Mouse (Mus musculus) midbrain, postnatal 0 days (tissue): ENCODE data around the gene Dtx1. TPM values are rescaled to one million over a fixed set of nuclear protein-coding genes. Genes with fewer than 3 reads are reported as not detected.
A peak's percentile ranks its signal among the peaks of the same experiment; 100 is the strongest.

Experiments used
- ATAC-seq: fragments of 200-750 bp; cut with Nextera tagmentation; 2 replicates; pipeline ENCODE4 v1.8.0; 2017; ENCODE audit warnings: moderate number of reproducible peaks, mild to moderate bottlenecking, moderate TSS enrichment, moderate library complexity; ENCODE audit not compliant: low FRiP score
- DNase-seq: peaks from one replicate; pipeline ENCODE4 v3.0.0-alpha.2; 2015; ENCODE audit warnings: low spot score
- H3K27ac ChIP-seq: fragments of 300-500 bp; sonication (generic); 2 replicates; pipeline ENCODE4 v1.5.1; 2014; ENCODE audit warnings: low read depth, mild to moderate bottlenecking, low read length, mixed read lengths
- H3K27me3 ChIP-seq: fragments of 300-500 bp; sonication (generic); 2 replicates; pipeline ENCODE4 v1.6.1; 2014; ENCODE audit warnings: low read length, control low read depth, mixed read lengths; ENCODE audit not compliant: insufficient read depth
- H3K36me3 ChIP-seq: fragments of 300-500 bp; sonication (generic); 2 replicates; pipeline ENCODE4 v1.6.1; 2014; ENCODE audit warnings: low read length, control low read depth, mixed read lengths; ENCODE audit not compliant: insufficient read depth
- H3K4me1 ChIP-seq: fragments of 300-500 bp; sonication (generic); 2 replicates; pipeline ENCODE4 v1.6.1; 2014; ENCODE audit warnings: mild to moderate bottlenecking, control low read depth, antibody characterized with exemption, low read length, mixed read lengths; ENCODE audit not compliant: insufficient read depth
- H3K4me2 ChIP-seq: fragments of 300-500 bp; sonication (generic); 2 replicates; pipeline ENCODE4 v1.6.1; 2014; ENCODE audit warnings: low read depth, mild to moderate bottlenecking, low read length, mixed read lengths; ENCODE audit not compliant: poor library complexity, severe bottlenecking
- H3K4me3 ChIP-seq: fragments of 300-500 bp; sonication (generic); 2 replicates; pipeline ENCODE4 v1.5.1; 2014; ENCODE audit warnings: low read depth, mild to moderate bottlenecking, low read length, moderate library complexity
- H3K9ac ChIP-seq: fragments of 300-500 bp; sonication (generic); replicated peaks from 2 replicates; pipeline ENCODE4 v1.6.1; 2014; ENCODE audit warnings: mild to moderate bottlenecking, low read length, moderate library complexity, mixed read lengths; ENCODE audit not compliant: poor library complexity, severe bottlenecking
- H3K9me3 ChIP-seq: fragments of 300-500 bp; sonication (generic); 2 replicates; pipeline ENCODE4 v1.6.1; 2016; ENCODE audit warnings: low read length, control low read depth
- CTCF ChIP-seq: IDR thresholded peaks from 2 replicates; pipeline ENCODE4 v1.5.1; 2016; ENCODE audit warnings: antibody characterized with exemption, mild to moderate bottlenecking
- WGBS: fragments of 180-500 bp; shearing (Covaris S2); extraction: QIAGEN DNeasy Blood & Tissue Kit; methylation state at CpG from one replicate; pipeline ENCODE4 v1.1.7; 2014; 5-methylcytosine and 5-hydroxymethylcytosine counted together
- polyA plus RNA-seq: library from polyadenylated mRNA; unstranded; fragments of >200 nt; fragmentation: Nextera tagmentation; extraction: Ambion mirVana; gene quantifications from 2 replicates; pipeline ENCODE4 v1.2.1, GENCODE M21; 2015
- total RNA-seq: library from RNA; depleted of rRNA; stranded (reverse); fragments of >200 nt; gene quantifications from 2 replicates; pipeline ENCODE4 v1.2.3, GENCODE M21; 2014

The Dtx1 gene
- total and polyA plus RNA-seq, 2 experiments from 2014 or later: 67.9 to 242 TPM

- H3K27me3 ChIP-seq: peaks cover 14% of the 10 kb centered on the region; the same call in 1 of the 2 replicates
- 43% methylated on average over 12 of the region's 12 CpGs for WGBS
- TF ChIP-seq CTCF: peak; percentile 17; the same call in 1 of the 2 replicates
- no peak for DNase-seq
- no peaks in the 10 kb centered on the region for H3K36me3 ChIP-seq
- H3K9ac ChIP-seq: no peak overlapping the region
- no peak overlapping the region for H3K27ac ChIP-seq
- ATAC-seq: no peak
- H3K4me3 ChIP-seq: peak overlapping the region; percentile 35
- H3K9me3 ChIP-seq: no peaks in the 10 kb centered on the region
- H3K4me1 ChIP-seq: peaks cover 6% of the 10 kb centered on the region; the same call in 1 of the 2 replicates
- H3K4me2 ChIP-seq: peak overlapping the region; percentile 50; the same call in 1 of the 2 replicates
These were observed 63.8 kb downstream of the Dtx1 start for GRCm38 (mm10) chr5:120647814-120648491.

GRCm38 (mm10) chr5:120647361-120647760 lies 64.4 kb downstream of the Dtx1 start:
- H3K9me3 ChIP-seq: no peaks in the 10 kb centered on the region
- no peak for TF ChIP-seq CTCF
- 86% methylated on average over 4 of the region's 4 CpGs for WGBS
- peaks cover 6% of the 10 kb centered on the region; the same call in 1 of the 2 replicates for H3K4me1 ChIP-seq
- H3K4me3 ChIP-seq: no peak overlapping the region
- no peak overlapping the region for H3K9ac ChIP-seq
- H3K36me3 ChIP-seq: no peaks in the 10 kb centered on the region
- no peak overlapping the region for H3K4me2 ChIP-seq
- H3K27me3 ChIP-seq: peaks cover 14% of the 10 kb centered on the region; the same call in 1 of the 2 replicates
- DNase-seq: no peak
- ATAC-seq: no peak
- no peak overlapping the region for H3K27ac ChIP-seq

- Histone ChIP-seq H3K27ac (no peak overlapping the region), H3K4me2 (no peak overlapping the region), H3K4me1 (peaks cover 6% of the 10 kb centered on the region; the same call in 1 of the 2 replicates), H3K9ac (no peak overlapping the region), H3K36me3 (no peaks in the 10 kb centered on the region), H3K4me3 (no peak overlapping the region), H3K9me3 (no peaks in the 10 kb centered on the region), H3K27me3 (peaks cover 14% of the 10 kb centered on the region; the same call in 1 of the 2 replicates)
- TF ChIP-seq CTCF: no peak
- 50% methylated on average over 6 of the region's 6 CpGs for WGBS
- DNase-seq (peak; percentile 56), ATAC-seq (no peak)
These were observed 65.9 kb downstream of the Dtx1 start for GRCm38 (mm10) chr5:120645851-120646250.

- Histone ChIP-seq H3K27me3 (peaks cover 5% of the 10 kb centered on the region; the same call in 1 of the 2 replicates), H3K9me3 (no peaks in the 10 kb centered on the region), H3K36me3 (no peaks in the 10 kb centered on the region), H3K4me3 (no peak overlapping the region), H3K27ac (no peak overlapping the region), H3K4me1 (peaks cover 6% of the 10 kb centered on the region; the same call in 1 of the 2 replicates), H3K9ac (no peak overlapping the region), H3K4me2 (no peak overlapping the region)
- no peak for TF ChIP-seq CTCF
- no peak for ATAC-seq
- no peak for DNase-seq
- WGBS: 88% methylated on average over 3 of the region's 3 CpGs
These were observed 67.5 kb downstream of the Dtx1 start for GRCm38 (mm10) chr5:120644227-120644626.

- H3K9me3 ChIP-seq: no peaks in the 10 kb centered on the region
- WGBS: 63% methylated on average over 14 of the region's 14 CpGs
- no peak overlapping the region for H3K4me2 ChIP-seq
- no peaks in the 10 kb centered on the region; the same call in 1 of the 2 replicates for H3K27me3 ChIP-seq
- no peak overlapping the region for H3K4me3 ChIP-seq
- TF ChIP-seq CTCF: no peak
- no peak overlapping the region for H3K9ac ChIP-seq
- no peaks in the 10 kb centered on the region for H3K36me3 ChIP-seq
- ATAC-seq: no peak
- no peak overlapping the region for H3K27ac ChIP-seq
- DNase-seq: peak; percentile 41
- H3K4me1 ChIP-seq: no peaks in the 10 kb centered on the region
These were observed 68.2 kb downstream of the Dtx1 start for GRCm38 (mm10) chr5:120643365-120644085.

- WGBS: 88% methylated on average over 7 of the region's 7 CpGs
- no peaks in the 10 kb centered on the region for H3K27me3 ChIP-seq
- H3K9ac ChIP-seq: no peak overlapping the region
- H3K4me1 ChIP-seq: no peaks in the 10 kb centered on the region
- no peak overlapping the region for H3K4me2 ChIP-seq
- no peak for TF ChIP-seq CTCF
- DNase-seq (no peak), ATAC-seq (no peak)
- H3K4me3 ChIP-seq: no peak overlapping the region
- no peaks in the 10 kb centered on the region for H3K9me3 ChIP-seq
- H3K27ac ChIP-seq: no peak overlapping the region
- H3K36me3 ChIP-seq: no peaks in the 10 kb centered on the region
These were observed 71.6 kb downstream of the Dtx1 start for GRCm38 (mm10) chr5:120640094-120640493.
